Comparison of ENCODE assay signal across 27 mouse cellular contexts in the genomic region with DNA sequence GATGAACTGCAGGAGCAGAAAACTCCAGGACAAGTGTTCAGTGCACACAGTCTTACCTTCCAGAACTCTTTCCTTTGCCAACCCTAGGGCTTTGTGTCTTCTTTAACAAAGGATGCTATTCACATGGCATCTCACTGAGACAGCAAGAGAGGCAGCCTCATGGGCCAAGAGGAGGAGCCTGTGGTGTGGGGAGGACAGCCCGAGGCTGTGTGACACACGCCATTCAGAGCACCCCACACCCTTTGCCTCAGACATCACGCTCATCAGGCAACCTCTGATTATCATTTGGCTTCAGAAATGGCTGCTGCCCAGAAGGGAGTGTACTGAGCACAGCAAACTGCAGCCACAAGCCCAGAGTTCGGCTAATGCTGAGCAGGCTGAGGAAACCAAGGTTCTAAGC. TPM values are rescaled to one million over a fixed set of nuclear protein-coding genes. Genes with fewer than 3 reads are reported as not detected.
DNase-seq lines count a peak whose midpoint lies in the region; ATAC-seq and TF ChIP-seq lines count a peak whose summit lies in the region.
"Had no signal": no experiment of that assay in that cellular context is flagged by ENCODE, and none has a peak within 500 bp of the region (broad histone marks: within the 10 kb centered on the region; RNA-seq: fewer than 3 reads in every experiment).

No protein-coding gene starts in this region.

- H3K27ac ChIP-seq in hindbrain, embryonic 11.5 days (ENCODE audit: low read depth, low read length), result no peak overlapping the region
- no peak overlapping the region for H3K27ac ChIP-seq in hindbrain, postnatal 0 days
- H3K27ac ChIP-seq: hindbrain, embryonic 15.5 days; limb, embryonic 10.5 days; liver, embryonic 15.5 days; lung, embryonic 15.5 days; midbrain, embryonic 15.5 days; neural tube, embryonic 12.5 days had no signal

- no peak for ATAC-seq in CD4-positive, CD25-positive, alpha-beta regulatory T cell, adult 4 months
- no peak for ATAC-seq in hindbrain, embryonic 11.5 days (ENCODE audit: low FRiP score)
- no peak for ATAC-seq in hindbrain, postnatal 0 days
- ATAC-seq: intestine, postnatal 0 days; midbrain, embryonic 15.5 days had no signal

- no peak for TF ChIP-seq CTCF in hindbrain, postnatal 0 days (IDR thresholded peaks at IDR 0.05; ENCODE audit: low read depth)

- H3K4me1 ChIP-seq in hindbrain, embryonic 11.5 days (replicated peaks; ENCODE audit: control insufficient read depth, insufficient read depth, low read length), result peaks cover 5% of the 10 kb centered on the region; the same call in 1 of the 2 replicates
- H3K4me1 ChIP-seq in hindbrain, postnatal 0 days (ENCODE audit: insufficient read depth, low read length), result 0 out of 2 replicates have a peak, but pooled peaks cover 11% of the 10 kb centered on the region

- peaks cover 8% of the 10 kb centered on the region; the same call in 1 of the 2 replicates for H3K27me3 ChIP-seq in hindbrain, embryonic 11.5 days (ENCODE audit: control insufficient read depth, insufficient read depth, low read length)
- no peaks in the 10 kb centered on the region for H3K27me3 ChIP-seq in hindbrain, postnatal 0 days (ENCODE audit: insufficient read depth, low read length)

- no peak overlapping the region for H3K9ac ChIP-seq in hindbrain, embryonic 11.5 days (ENCODE audit: low read depth, low read length)
- no peak overlapping the region for H3K9ac ChIP-seq in hindbrain, postnatal 0 days (replicated peaks; ENCODE audit: low read length)
- H3K9ac ChIP-seq: hindbrain, embryonic 15.5 days; liver, embryonic 15.5 days; lung, embryonic 15.5 days; midbrain, embryonic 15.5 days; neural tube, embryonic 12.5 days had no signal

- intact Hi-C loops in heart, postnatal 14 days (cut with DNase I), result no loop called here

- H3K4me3 ChIP-seq in hindbrain, embryonic 11.5 days (ENCODE audit: low read depth, low read length), result no peak overlapping the region
- no peak overlapping the region for H3K4me3 ChIP-seq in hindbrain, postnatal 0 days (ENCODE audit: low read length)
- H3K4me3 ChIP-seq: hindbrain, embryonic 15.5 days; limb, embryonic 10.5 days; liver, embryonic 15.5 days; lung, embryonic 15.5 days; megakaryocyte, embryonic 14.5 days; midbrain, embryonic 15.5 days; neural tube, embryonic 12.5 days had no signal

- no peaks in the 10 kb centered on the region for H3K36me3 ChIP-seq in hindbrain, embryonic 11.5 days (ENCODE audit: control insufficient read depth, insufficient read depth, low read length)
- no peaks in the 10 kb centered on the region for H3K36me3 ChIP-seq in hindbrain, postnatal 0 days (ENCODE audit: insufficient read depth, low read length)
- H3K36me3 ChIP-seq: hindbrain, embryonic 15.5 days; limb, embryonic 10.5 days; liver, embryonic 15.5 days; lung, embryonic 15.5 days; midbrain, embryonic 15.5 days; neural tube, embryonic 12.5 days had no signal

- WGBS in hindbrain, embryonic 11.5 days, result 38% methylated on average over 4 of the region's 4 CpGs
- 25% methylated on average over 4 of the region's 4 CpGs for WGBS in hindbrain, postnatal 0 days

- H3K9me3 ChIP-seq in hindbrain, embryonic 11.5 days (ENCODE audit: control insufficient read depth, low read length), result no peaks in the 10 kb centered on the region
- H3K9me3 ChIP-seq in hindbrain, postnatal 0 days (ENCODE audit: low read length), result no peaks in the 10 kb centered on the region
- H3K9me3 ChIP-seq: hindbrain, embryonic 15.5 days; limb, embryonic 10.5 days; liver, embryonic 15.5 days; lung, embryonic 15.5 days; midbrain, embryonic 15.5 days; neural tube, embryonic 12.5 days had no signal

- peak; percentile 57 for DNase-seq in CD4-positive, CD25-positive, alpha-beta regulatory T cell, adult 2 months (ENCODE audit: low read depth, low spot score)
- DNase-seq in hindbrain, embryonic 11.5 days (ENCODE audit: low spot score), result peak; percentile 23
- no peak for DNase-seq in hindbrain, postnatal 0 days (ENCODE audit: low spot score)
- DNase-seq in testis, postnatal 14 days (ENCODE audit: low spot score), result peak; percentile 48
- no peak for DNase-seq in testis, postnatal 10 days (ENCODE audit: low spot score)
- no peak for DNase-seq in c-Kit-positive CD71-positive TER-119-positive erythroid progenitor cells, embryonic 14.5 days (ENCODE audit: low spot score)
- no peak for DNase-seq in heart, postnatal 14 days
- DNase-seq: adrenal gland, postnatal 25 days; cerebellum, adult 11 months; cerebellum, adult 9-11 months; kidney, postnatal 36 days; liver; lung, postnatal 36 days; right cerebral cortex, adult 18-20 months; right cerebral cortex, postnatal 4 days; thymus, adult 18-20 months; thymus, postnatal 36 days had no signal

- no peak overlapping the region for H3K4me2 ChIP-seq in hindbrain, embryonic 11.5 days (replicated peaks; ENCODE audit: low read depth, low read length)
- no peak overlapping the region for H3K4me2 ChIP-seq in hindbrain, postnatal 0 days (ENCODE audit: low read depth, low read length)
- H3K4me2 ChIP-seq: heart, embryonic 11.5 days; hindbrain, embryonic 15.5 days; liver, embryonic 15.5 days; lung, embryonic 15.5 days; midbrain, embryonic 15.5 days; neural tube, embryonic 12.5 days had no signal

RNA-seq across cellular contexts. Expression of gene Tbc1d30, which starts 36.9 kb away (rescaled TPM):
- 1 to 10 TPM; 3.1 to 3.4 TPM for polyA plus RNA-seq in CD4-positive, CD25-positive, alpha-beta regulatory T cell, adult 4 months (2017; shearing (Covaris generic))
- polyA plus RNA-seq in hindbrain, embryonic 11.5 days (2014; fragmentation: Nextera tagmentation; extraction: Ambion mirVana), result 4.7 and 6.1 TPM in 2 replicates
- 47.5 and 55.6 TPM in 2 replicates for total RNA-seq in hindbrain, postnatal 0 days (2014; rRNA removed)
- polyA plus RNA-seq in hindbrain, postnatal 0 days (2015; fragmentation: Nextera tagmentation; extraction: Ambion mirVana), result 9.6 and 10.4 TPM in 2 replicates
- total RNA-seq in heart, postnatal 14 days (2021), result 1 to 10 TPM; 1.8 to 2.2 TPM

RNA-seq across cellular contexts. Expression of gene Gns, which starts 50.7 kb away (rescaled TPM):
- polyA plus RNA-seq in CD4-positive, CD25-positive, alpha-beta regulatory T cell, adult 4 months (2017; shearing (Covaris generic)), result 10 to 100 TPM in 1 of 2 experiments, 1 to 10 TPM in 1; 9.1 to 13.6 TPM
- 38.8 and 41.2 TPM in 2 replicates for polyA plus RNA-seq in hindbrain, embryonic 11.5 days (2014; fragmentation: Nextera tagmentation; extraction: Ambion mirVana)
- 87.5 and 93.8 TPM in 2 replicates for total RNA-seq in hindbrain, postnatal 0 days (2014; rRNA removed)
- 38.2 and 39.5 TPM in 2 replicates for polyA plus RNA-seq in hindbrain, postnatal 0 days (2015; fragmentation: Nextera tagmentation; extraction: Ambion mirVana)
- total RNA-seq in heart, postnatal 14 days (2021), result 10 to 100 TPM; 64.2 to 74.3 TPM

Comparison
In these comparisons a context has a peak if more than half of its experiments do, and no peak if none do; other contexts are left out.
1. DNase-seq: peak in CD4-positive, CD25-positive, alpha-beta regulatory T cell, adult 2 months (single experiment), hindbrain, embryonic 11.5 days (single experiment) and testis, postnatal 14 days (single experiment); none in hindbrain, postnatal 0 days (single experiment), testis, postnatal 10 days (single experiment), c-Kit-positive CD71-positive TER-119-positive erythroid progenitor cells, embryonic 14.5 days (single experiment) and heart, postnatal 14 days (0 of 2).